Mouse (Mus musculus) bone marrow macrophage, adult 2 months (primary cell): ENCODE measurements at regions not wholly inside any gene's neighbourhood (a gene's known extent, or its start where the extent isn't known, plus 50 kb on each side); places are given as distances from the start of the nearest gene placed in this dataset.

Experiments used
- CTCF ChIP-seq: IDR thresholded peaks from 2 replicates; pipeline ENCODE4 v1.5.1; 2012; ENCODE audit warnings: low read depth, mild to moderate bottlenecking, low read length, moderate library complexity
- POLR2A ChIP-seq: IDR thresholded peaks from 2 replicates; pipeline ENCODE4 v1.6.1; 2012; ENCODE audit warnings: mild to moderate bottlenecking, low read depth, low read length, borderline replicate concordance

- no peak for TF ChIP-seq CTCF
- TF ChIP-seq POLR2A: no peak
These were observed 190.4 kb upstream of the Chl1 start for GRCm38 (mm10) chr6:103319964-103320363.
